Mouse (Mus musculus) E14TG2a.4 (cell line): ENCODE measurements around the gene Wdr82.

Source experiments
- H3K27me3 ChIP-seq: 2 replicates; pipeline ENCODE4 v1.6.1; 2014; ENCODE audit warnings: low read length, control low read depth; ENCODE audit not compliant: insufficient read depth
- H3K36me3 ChIP-seq: 2 replicates; pipeline ENCODE4 v1.6.1; 2014; ENCODE audit warnings: low read length, control low read depth; ENCODE audit not compliant: insufficient read depth
- H3K4me1 ChIP-seq: replicated peaks from 2 replicates; pipeline ENCODE4 v1.6.1; 2014; ENCODE audit warnings: low read depth, low read length, control low read depth
- H3K4me3 ChIP-seq: replicated peaks from 2 replicates; pipeline ENCODE4 v1.5.1; 2014; ENCODE audit warnings: mild to moderate bottlenecking, low read length
- H3K9me3 ChIP-seq: 2 replicates; pipeline ENCODE4 v1.6.1; 2014; ENCODE audit warnings: low read length, control low read depth
- CTCF ChIP-seq: conservative IDR thresholded peaks from 2 replicates; pipeline ENCODE4 v1.5.1; 2014; ENCODE audit warnings: low read length
- NANOG ChIP-seq: IDR thresholded peaks from 2 replicates; pipeline ENCODE4 v1.6.1; 2014; ENCODE audit warnings: borderline replicate concordance, low read length, mixed read lengths
- POU5F1 ChIP-seq: IDR thresholded peaks from 2 replicates; pipeline ENCODE4 v1.6.1; 2014; ENCODE audit warnings: low read length, borderline replicate concordance

The Wdr82 gene

GRCm38 (mm10) chr9:106171346-106172158, 824 bp downstream of the Wdr82 start:
- peak; percentile 79 for TF ChIP-seq POU5F1
- TF ChIP-seq NANOG, result peak; percentile 95
- TF ChIP-seq CTCF, result no peak

GRCm38 (mm10) chr9:106172527-106172926, 1.8 kb downstream of the Wdr82 start:
- Histone ChIP-seq H3K4me1 (peaks cover 71% of the 10 kb centered on the region), H3K36me3 (peaks cover 49% of the 10 kb centered on the region), H3K9me3 (no peaks in the 10 kb centered on the region), H3K27me3 (no peaks in the 10 kb centered on the region), H3K4me3 (peak overlapping the region; percentile 95)
- TF ChIP-seq NANOG (no peak), CTCF (no peak), POU5F1 (no peak)

More at GRCm38 (mm10) chr9:106171346-106172158, 824 bp downstream of the Wdr82 start:
- Histone ChIP-seq H3K36me3 (peaks cover 39% of the 10 kb centered on the region), H3K4me1 (peaks cover 71% of the 10 kb centered on the region), H3K4me3 (peak overlapping the region; percentile 95), H3K27me3 (no peaks in the 10 kb centered on the region), H3K9me3 (no peaks in the 10 kb centered on the region)

GRCm38 (mm10) chr9:106173363-106173762, 2.6 kb downstream of the Wdr82 start:
- peaks cover 57% of the 10 kb centered on the region for H3K36me3 ChIP-seq

GRCm38 (mm10) chr9:106175552-106176200, 4.9 kb downstream of the Wdr82 start:
- no peaks in the 10 kb centered on the region for H3K27me3 ChIP-seq
- no peak for TF ChIP-seq POU5F1
- TF ChIP-seq NANOG, result no peak
- no peak for TF ChIP-seq CTCF
- H3K9me3 ChIP-seq, result no peaks in the 10 kb centered on the region
- H3K4me3 ChIP-seq, result peak overlapping the region; percentile 46
- H3K4me1 ChIP-seq, result peaks cover 79% of the 10 kb centered on the region
- peaks cover 80% of the 10 kb centered on the region for H3K36me3 ChIP-seq

More at GRCm38 (mm10) chr9:106173363-106173762, 2.6 kb downstream of the Wdr82 start:
- TF ChIP-seq POU5F1 (no peak), NANOG (no peak), CTCF (no peak)
- Histone ChIP-seq H3K4me3 (peak overlapping the region; percentile 95), H3K9me3 (no peaks in the 10 kb centered on the region), H3K27me3 (no peaks in the 10 kb centered on the region), H3K4me1 (peaks cover 75% of the 10 kb centered on the region)

GRCm38 (mm10) chr9:106176769-106177168, 6.0 kb downstream of the Wdr82 start:
- H3K9me3 ChIP-seq, result no peaks in the 10 kb centered on the region
- TF ChIP-seq CTCF, result no peak
- TF ChIP-seq NANOG, result peak; percentile 84
- H3K27me3 ChIP-seq, result no peaks in the 10 kb centered on the region
- peaks cover 91% of the 10 kb centered on the region for H3K36me3 ChIP-seq
- H3K4me3 ChIP-seq, result peak overlapping the region; percentile 35; the same call in 1 of the 2 replicates
- H3K4me1 ChIP-seq, result peaks cover 90% of the 10 kb centered on the region

GRCm38 (mm10) chr9:106177799-106178198, 7.1 kb downstream of the Wdr82 start:
- Histone ChIP-seq H3K4me1 (peaks cover 99% of the 10 kb centered on the region), H3K4me3 (peak overlapping the region; percentile 50), H3K27me3 (no peaks in the 10 kb centered on the region), H3K36me3 (peaks cover 99% of the 10 kb centered on the region), H3K9me3 (no peaks in the 10 kb centered on the region)
- no peak for TF ChIP-seq NANOG
- no peak for TF ChIP-seq CTCF
- no peak for TF ChIP-seq POU5F1

GRCm38 (mm10) chr9:106179454-106179853, 8.7 kb downstream of the Wdr82 start:
- no peaks in the 10 kb centered on the region for H3K9me3 ChIP-seq
- peaks cover 100% of the 10 kb centered on the region for H3K36me3 ChIP-seq
- peaks cover 88% of the 10 kb centered on the region for H3K4me1 ChIP-seq
- peak overlapping the region; percentile 50 for H3K4me3 ChIP-seq
- TF ChIP-seq POU5F1 (no peak), NANOG (no peak), CTCF (no peak)
- H3K27me3 ChIP-seq, result no peaks in the 10 kb centered on the region

- Histone ChIP-seq H3K27me3 (no peaks in the 10 kb centered on the region), H3K4me3 (0 out of 2 replicates have a peak overlapping the region, but pooled peaks have one; percentile 2), H3K4me1 (peaks cover 86% of the 10 kb centered on the region), H3K9me3 (no peaks in the 10 kb centered on the region), H3K36me3 (peaks cover 100% of the 10 kb centered on the region)
- TF ChIP-seq CTCF, result no peak
Observed at GRCm38 (mm10) chr9:106179964-106180363, 9.2 kb downstream of the Wdr82 start.

GRCm38 (mm10) chr9:106182146-106182545, 11.4 kb downstream of the Wdr82 start:
- Histone ChIP-seq H3K27me3 (no peaks in the 10 kb centered on the region), H3K4me3 (no peak overlapping the region), H3K4me1 (peaks cover 72% of the 10 kb centered on the region), H3K36me3 (peaks cover 100% of the 10 kb centered on the region), H3K9me3 (no peaks in the 10 kb centered on the region)
- TF ChIP-seq POU5F1 (no peak), CTCF (no peak), NANOG (no peak)
